Mouse (Mus musculus) erythroblast, embryonic 14.5 days (primary cell): ENCODE data around the gene Ttyh3.

Experiments
- GATA1 ChIP-seq: IDR thresholded peaks from 2 replicates; pipeline ENCODE4 v1.6.1; 2012; ENCODE audit warnings: low read length, inconsistent platforms, mixed read lengths
- TAL1 ChIP-seq: IDR thresholded peaks from 3 replicates; pipeline ENCODE4 v1.6.1; 2012; ENCODE audit warnings: low read length, inconsistent platforms, mixed read lengths

DNA sequence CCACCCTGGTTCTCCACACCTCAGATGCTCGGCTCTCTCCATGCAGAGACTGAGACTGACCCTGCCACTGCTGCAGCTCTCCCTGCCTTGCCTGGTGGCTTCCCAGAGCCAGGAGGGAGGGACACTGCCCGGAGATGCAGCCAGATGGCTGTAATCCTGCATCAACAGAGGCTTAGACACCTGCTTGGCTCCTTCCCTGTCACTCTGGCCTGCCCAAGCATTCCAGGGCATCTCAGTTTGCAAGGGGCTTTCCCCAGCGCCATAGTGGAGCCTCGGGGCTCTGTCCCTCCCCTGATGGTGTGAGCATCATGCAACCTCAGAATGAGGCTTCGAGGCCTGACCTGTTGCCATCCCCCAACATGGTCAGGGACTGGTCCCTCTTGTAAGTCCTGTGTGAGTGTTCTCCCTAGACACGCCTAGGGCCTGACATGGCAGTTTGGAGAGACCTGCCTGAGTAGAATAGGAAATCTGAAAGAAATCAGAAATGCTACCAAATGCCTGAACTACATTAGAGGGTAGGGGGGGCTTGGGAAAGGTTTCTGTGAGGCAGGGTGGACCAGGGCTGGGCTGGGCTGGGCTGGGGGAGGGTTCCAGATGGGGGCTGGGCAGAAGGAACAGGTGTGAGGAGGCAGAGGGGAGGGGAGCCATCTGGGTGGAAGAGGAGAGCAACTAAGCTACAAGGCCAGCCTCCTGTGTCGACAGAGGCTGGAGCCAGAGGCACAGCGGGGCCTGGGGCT lies 65.7 kb downstream of the Ttyh3 start:
- no peak for TF ChIP-seq GATA1
- TF ChIP-seq TAL1: no peak
